Mouse (Mus musculus): ENCODE data around the gene Rbm11. TPM values are rescaled to one million over a fixed set of nuclear protein-coding genes. Genes with fewer than 3 reads are reported as not detected.

Gene Rbm11
- polyA plus RNA-seq (2017; shearing (Covaris generic)): under 1 TPM; 0.25 to 0.91 TPM

DNA sequence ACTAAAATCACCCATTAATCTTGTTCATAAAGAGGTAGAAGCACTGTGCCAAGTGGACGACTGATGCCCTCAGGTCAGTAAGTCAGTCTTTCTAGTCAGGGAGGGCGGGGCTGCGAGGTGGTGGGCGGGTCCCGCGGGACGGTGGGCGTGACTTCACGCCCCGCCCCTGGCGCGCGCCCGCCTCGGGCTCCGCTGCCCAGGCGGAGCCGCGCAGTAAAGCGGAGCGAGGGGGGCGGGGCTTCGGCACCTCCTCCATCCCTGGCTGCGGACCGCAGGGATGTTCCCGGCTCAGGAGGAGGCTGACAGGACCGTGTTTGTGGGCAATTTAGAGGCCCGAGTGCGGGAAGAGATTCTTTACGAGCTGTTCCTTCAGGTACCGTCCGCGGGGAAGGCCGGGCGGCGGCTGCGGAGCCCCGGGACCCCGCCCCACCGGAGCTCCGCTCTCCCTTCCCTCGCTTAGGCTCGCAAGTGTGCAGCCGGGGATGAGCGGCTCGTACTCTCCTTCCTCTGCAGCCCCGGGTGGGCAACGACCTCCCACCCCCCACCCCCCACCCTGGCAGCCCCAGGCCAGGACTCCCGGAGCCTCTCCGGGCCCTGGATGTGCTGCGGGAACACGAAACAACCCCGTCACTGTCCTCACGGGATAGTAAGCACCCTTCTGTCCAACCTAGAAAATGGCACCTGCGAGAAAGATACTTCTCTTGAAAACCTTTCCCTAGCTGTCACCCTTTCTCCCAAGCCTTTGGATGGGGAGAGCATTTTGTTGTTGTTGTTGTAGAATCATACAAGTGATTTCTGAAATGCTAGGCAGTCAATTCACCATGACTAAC lies at the start of gene Rbm11:
TSS of gene Rbm11 (plus strand) at position 174 of the 830 bp plus-strand sequence.

DNA sequence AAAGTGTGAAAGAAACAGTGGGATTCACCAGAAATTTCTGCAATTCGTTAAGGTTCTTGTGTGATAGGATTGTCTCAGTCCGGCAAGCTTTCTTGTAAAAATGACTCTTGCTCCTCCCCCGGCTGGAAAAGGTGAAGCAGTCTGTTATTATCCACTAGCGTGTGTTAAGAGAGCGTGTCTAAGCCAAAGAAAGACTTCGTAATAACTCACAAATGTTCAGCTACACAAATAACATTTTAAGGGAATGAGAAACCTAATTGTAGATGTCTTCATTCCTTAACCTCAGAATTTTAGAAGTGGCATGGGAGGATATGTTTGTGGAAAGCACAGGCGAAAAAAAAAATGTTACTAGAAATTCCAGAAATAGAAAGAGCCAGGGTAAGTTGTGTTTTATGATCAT lies 6.7 kb upstream of the Rbm11 start, which contains the start of gene Lipi:
TSS of gene Lipi (minus strand) at position 101 of the 400 bp plus-strand sequence.

Other genes starting within 250 kb of the Rbm11 start
- not detected for gene Lipi, start 6.8 kb upstream of the Rbm11 start, polyA plus RNA-seq (2017; shearing (Covaris generic))
- 10 to 100 TPM; 11.5 to 12.5 TPM for gene Hspa13, start 174.3 kb downstream of the Rbm11 start, polyA plus RNA-seq (2017; shearing (Covaris generic))

All from activated CD4-positive, CD25-positive, alpha-beta regulatory T cell (primary cell).